Mouse (Mus musculus): ENCODE data around the gene Fuk.

- TF ChIP-seq POLR2A (IDR thresholded peaks at IDR 0.05; ENCODE audit: low read depth, low read length): no peak
- TF ChIP-seq CTCF (IDR thresholded peaks at IDR 0.05; ENCODE audit: extremely low read depth, insufficient read depth, insufficient read length, insufficient replicate concordance): no peak
These were observed 55.1 kb downstream of the Fuk start for GRCm38 (mm10) chr8:110847171-110847549.

Data from spleen, adult 2 months (tissue).